Mouse (Mus musculus) cerebellum, adult 9-10 months (tissue): ENCODE measurements at regions not wholly inside any gene's neighbourhood (a gene's known extent, or its start where the extent isn't known, plus 50 kb on each side); places are given as distances from the start of the nearest gene placed in this dataset.

ENCODE experiments used
- DNase-seq: peaks from one replicate; pipeline ENCODE4 v3.0.0; 2022

GRCm38 (mm10) chr6:14298167-14298566 lies 426.8 kb upstream of the 2610001J05Rik start:
- no peak for DNase-seq

DNA sequence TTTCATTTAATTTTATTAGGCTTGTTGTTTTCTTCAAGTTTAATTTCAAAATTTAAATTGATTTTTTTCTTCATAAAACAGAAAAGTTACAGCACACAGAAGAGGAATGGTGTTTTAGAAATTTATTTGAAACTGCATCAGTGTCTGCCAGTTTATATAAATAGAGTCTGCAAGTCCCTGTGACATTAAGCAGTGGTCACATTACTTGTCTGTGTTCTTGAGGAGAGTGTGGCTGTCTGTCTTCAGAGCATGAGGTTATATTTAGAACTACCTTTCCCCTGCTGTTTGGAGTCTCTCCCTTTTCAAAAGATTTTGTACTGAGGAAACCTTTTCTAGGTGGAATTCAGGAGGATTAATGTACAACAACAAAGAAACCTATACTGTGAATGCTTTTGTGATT lies 426.1 kb upstream of the 2610001J05Rik start:
- DNase-seq = no peak

DNA sequence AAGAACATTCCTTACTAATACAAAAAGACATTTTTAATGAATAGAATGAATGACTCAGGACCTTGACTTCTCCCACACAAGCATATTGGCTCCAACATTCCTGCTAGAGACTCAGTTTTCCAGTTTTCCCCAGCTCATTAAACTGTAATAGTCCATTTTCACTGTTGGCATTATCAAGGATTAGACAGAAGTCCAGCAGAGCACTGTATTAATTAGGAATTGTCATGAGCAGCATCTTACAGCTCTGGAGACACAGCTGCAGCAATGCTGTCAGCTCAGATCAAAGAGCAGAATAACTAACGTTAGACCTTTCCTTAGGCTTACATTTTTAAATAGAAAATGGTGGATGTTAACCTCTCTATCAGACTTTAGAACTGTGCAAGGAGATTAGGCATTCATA lies 419.5 kb upstream of the 2610001J05Rik start:
- DNase-seq = no peak

DNA sequence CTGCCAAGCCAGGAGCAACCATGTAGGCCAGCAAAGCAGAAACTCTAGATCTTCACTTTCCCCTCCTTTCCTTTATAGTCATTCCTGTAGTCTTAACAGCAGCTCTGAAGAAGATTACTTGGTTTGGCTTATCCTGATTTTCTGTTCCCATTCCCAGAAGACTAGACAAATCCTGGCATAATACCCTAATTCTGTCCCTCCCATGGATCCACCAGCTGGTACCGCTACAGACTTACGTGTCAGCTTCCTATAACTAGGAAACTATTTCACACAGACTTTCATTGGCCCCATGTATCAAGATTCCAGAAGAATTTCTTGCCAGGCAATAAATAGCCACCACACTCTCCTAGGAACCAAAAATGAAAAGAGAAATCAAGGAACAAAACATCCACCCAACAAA lies 410.2 kb upstream of the 2610001J05Rik start:
- peak; percentile 51 for DNase-seq

GRCm38 (mm10) chr6:14261941-14262340 lies 390.6 kb upstream of the 2610001J05Rik start:
- no peak for DNase-seq

DNA sequence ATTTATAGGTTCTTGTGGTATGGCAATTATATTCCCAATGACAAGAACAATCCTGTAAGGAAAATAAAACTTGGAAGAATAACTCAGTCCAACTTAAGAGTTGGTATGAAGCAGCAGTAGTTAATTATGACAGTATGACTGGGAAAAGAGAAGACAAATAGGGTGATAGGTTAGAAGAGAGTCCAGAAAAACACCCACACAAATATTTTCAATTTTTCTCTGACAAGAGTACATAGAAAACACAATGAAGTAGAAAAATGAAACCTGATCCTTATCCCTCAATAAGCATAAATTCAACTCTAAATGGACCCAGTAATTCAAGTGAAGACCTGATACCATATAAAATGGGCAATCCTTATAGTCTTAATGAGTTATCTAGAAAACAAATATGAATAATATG lies 369.0 kb upstream of the 2610001J05Rik start:
- DNase-seq = no peak

GRCm38 (mm10) chr6:14239151-14239550 lies 367.8 kb upstream of the 2610001J05Rik start:
- DNase-seq = no peak

DNA sequence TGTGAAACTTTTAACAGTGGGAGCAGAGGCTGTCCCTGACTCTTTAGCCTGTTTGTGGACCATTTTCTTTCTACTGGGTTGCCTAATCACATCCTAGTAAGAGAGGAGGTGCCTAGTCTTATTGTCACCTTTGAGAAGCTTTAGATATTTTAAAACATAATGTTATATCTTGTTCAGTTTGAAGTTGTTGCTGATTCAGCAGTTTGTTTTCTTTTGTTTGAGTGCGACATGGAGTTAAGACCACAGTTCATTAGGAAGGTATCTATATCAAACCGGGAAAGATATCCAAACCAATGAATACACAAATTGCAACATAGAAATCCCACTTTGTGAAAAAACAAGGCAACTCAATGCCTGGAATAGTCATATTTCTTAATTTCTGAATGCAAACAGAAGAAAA lies 359.5 kb upstream of the 2610001J05Rik start:
- no peak for DNase-seq

DNA sequence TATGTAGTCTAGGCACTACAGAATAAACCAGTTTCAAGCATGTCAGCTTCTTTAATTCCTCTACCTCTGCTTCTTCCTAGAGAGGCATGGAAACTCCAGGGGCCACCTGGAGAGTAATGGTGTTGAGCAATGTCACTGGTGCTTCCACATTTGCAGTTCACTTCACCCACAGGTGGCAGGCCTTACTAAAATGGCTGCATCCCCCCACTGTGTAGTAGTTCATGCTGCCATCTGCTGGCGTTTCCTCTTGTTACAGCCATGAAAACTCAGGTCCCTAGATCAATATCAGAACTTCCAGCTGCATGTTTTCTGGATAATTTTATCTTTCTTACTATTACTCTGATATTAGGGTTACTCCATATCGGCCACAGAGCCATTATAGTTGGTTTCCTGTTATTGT lies 336.2 kb upstream of the 2610001J05Rik start:
- DNase-seq = peak; percentile 63

- DNase-seq = no peak
These were observed 325.8 kb upstream of the 2610001J05Rik start for GRCm38 (mm10) chr6:14197107-14197506.

- DNase-seq = no peak
These were observed 324.0 kb upstream of the 2610001J05Rik start for GRCm38 (mm10) chr6:14195351-14195750.

DNA sequence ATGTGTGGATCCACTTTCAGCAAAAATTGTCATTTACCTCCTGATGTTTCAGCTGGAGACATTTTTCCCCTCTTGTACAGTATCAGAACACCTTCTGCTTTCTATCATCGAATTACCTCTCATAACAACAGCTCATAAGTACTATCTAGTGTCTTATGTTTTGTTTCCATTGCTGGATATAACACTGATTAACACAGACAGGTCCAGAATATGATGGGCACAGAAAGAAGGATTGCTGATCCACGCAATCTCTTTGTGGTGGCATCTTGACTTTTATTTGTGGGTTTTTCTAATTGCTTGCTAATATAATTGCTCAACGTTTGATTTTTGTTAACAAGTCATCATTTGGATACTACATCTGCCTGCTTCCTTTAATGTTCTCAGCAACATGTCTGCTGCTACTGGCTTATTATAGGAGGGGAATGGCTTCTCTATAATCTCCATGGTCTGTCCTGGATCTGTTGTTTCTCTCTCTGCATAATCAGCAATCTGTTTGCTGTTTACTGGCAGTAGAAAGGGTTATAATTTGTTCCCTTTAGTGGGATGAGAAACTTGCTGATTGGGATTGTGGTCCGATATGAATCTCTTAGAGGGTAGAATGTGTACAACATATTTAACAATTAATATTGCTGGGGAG lies 320.2 kb upstream of the 2610001J05Rik start:
- DNase-seq = no peak

DNA sequence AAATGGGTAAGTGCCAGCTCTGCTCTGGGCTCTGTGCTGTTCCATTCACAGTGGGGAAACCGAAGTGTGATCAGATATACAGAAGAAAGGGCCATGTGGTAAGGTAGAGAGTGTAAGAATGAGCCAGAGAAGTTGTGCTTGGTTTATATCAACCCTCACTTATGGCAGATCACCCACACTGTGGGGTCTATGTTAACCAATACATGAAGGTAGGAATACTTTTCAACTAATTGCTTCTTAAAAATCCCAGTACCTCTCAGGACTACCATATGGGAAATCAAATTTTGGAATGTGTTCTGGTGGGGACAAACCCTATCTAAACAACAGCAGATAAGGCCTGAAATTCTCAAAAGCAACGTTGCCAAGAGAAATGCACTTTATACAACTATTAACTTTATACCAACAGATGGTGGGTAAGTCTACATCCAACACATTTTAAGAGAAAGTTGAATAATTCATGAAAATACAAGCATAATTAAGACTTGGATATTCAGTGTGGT lies 314.7 kb upstream of the 2610001J05Rik start:
- DNase-seq = no peak

DNA sequence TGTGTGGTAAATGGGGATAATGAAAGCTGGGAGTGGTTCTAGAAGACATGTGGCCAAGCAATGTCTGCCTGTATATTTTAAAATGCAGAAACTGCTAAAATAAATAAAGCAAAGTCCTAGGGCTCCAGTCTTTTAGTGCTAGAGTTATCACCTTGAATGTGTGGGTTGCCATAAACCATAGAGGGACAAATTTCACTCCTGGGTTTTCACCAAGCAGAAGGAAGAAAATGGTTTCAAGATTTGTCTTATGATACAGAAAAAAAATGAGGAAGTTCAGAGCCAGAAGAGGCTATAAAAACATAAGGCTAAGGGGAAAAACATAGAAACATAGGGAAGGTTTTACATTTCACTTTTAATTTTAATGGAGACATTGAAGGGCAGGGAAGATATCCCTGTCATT lies 276.1 kb upstream of the 2610001J05Rik start:
- no peak for DNase-seq

DNA sequence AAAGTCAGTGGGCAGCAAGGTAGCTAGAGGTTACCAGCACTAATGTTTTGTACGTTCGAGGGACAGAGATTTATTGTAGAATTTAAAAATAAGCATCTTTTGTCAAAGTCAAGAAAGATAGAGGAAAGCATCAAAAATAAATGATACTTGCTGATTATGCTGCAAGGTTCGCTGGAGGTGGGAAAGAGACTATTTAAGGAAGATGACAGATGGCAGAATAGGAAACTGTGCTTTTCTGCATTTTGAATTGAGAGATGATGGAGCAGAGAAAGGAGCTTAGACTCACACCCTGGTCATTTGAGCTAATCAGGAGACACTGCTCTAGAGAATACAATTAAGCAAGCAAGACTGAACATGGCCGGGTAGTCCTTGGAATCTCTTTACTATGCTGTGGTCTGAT lies 275.1 kb upstream of the 2610001J05Rik start:
- no peak for DNase-seq

- no peak for DNase-seq
These were observed 270.9 kb upstream of the 2610001J05Rik start for GRCm38 (mm10) chr6:14142107-14142751.

DNA sequence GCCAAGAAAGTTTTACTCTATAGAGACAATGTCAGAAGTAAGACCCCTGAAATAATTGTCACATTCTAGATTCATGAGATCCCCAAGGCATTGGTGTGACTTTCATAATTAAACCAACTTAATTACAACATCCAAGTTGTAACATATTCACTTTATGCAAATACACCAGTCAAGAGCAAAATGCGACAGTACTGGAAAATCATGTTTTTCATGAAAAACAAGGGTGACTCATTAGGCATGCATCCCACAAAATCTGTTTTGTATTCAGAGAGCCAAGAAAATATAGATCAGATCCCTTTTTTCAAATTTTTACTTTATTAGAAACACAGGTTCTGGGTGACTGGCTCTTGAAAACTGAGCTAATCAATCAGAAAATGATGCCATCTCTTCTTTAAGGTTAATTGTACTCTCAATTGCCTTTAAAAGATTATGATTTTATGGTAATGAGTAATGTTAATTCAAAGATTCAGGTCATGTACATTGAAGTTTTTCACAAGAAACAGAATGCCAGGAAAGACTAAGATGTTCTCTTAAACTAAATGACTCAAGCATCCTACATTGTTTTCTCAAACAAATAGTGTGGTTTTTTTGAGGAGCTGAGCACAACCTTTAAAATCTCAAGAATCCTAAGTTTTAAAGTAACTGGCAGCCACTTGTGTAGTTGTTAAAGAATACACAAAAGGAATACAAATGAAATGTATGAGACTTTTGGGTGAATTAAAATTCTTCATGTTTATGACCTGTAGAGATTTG lies 259.2 kb upstream of the 2610001J05Rik start:
- no peak for DNase-seq

GRCm38 (mm10) chr6:14129394-14129793 lies 258.1 kb upstream of the 2610001J05Rik start:
- DNase-seq = no peak

DNA sequence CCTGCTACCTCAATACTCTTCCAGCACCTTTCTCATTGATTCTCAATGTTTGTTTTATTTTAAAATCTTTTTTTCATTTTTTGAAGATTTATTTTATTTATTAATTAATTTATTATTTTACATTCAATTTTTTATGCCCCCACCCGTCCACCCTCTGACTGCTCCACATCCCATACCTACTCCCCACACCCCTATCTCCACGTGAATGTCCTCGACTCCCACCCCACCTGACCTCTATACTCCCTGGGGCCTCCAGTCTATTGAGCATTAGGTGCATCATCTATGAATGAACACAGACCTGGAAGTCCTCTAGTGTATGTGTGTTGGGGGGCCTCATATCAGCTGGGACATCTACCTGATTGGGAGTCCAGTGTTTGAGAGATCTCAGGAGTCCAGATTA lies 251.0 kb upstream of the 2610001J05Rik start:
- no peak for DNase-seq

- no peak for DNase-seq
These were observed 250.2 kb upstream of the 2610001J05Rik start for GRCm38 (mm10) chr6:14121479-14121878.

GRCm38 (mm10) chr6:14094907-14095306 lies 223.6 kb upstream of the 2610001J05Rik start:
- DNase-seq = no peak

DNA sequence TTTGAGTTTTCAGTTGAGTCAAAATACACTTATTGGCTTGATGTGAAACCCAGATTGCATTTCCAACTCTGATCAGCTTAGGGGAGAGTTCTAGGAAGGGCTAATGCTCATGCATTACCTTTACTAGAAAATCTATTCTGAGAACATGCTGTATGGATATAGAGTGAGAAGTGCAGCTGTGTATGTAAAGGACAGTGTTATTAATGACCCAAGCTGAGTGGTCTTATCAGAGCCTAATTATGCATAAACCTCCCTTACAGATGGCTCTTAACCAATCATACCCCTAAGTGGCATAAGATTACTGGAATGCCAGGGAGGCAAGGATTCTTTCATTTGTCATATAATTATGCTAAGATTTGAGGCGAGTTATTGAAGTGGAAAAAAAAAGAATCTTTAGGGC lies 210.6 kb upstream of the 2610001J05Rik start:
- DNase-seq = no peak

GRCm38 (mm10) chr6:14063735-14064134 lies 192.4 kb upstream of the 2610001J05Rik start:
- no peak for DNase-seq

DNA sequence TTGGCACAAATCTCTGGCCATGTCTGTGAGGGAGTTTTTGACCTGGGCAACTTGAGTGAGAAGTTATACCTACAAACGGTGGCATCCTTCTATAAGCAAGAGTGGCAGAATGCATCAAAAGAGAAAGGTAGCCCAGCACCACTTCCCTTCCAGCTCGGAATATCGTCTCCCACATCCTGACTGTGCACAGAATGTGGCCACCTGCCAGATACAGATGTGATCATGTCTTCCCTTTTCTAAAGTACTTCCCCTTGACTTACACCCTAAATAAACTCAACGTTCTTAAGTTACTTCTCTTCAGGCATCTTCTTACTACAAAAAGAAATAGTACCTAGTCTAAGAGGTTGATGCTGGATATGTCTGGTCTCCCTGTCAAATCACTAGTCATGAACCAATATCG lies 175.2 kb upstream of the 2610001J05Rik start:
- no peak for DNase-seq
